Mouse (Mus musculus) cerebellum, adult 11-12 months (tissue): ENCODE measurements around the gene Runx2.
A peak's percentile ranks its signal among the peaks of the same experiment; 100 is the strongest.

Source experiments
- DNase-seq: peaks from one replicate; pipeline ENCODE4 v3.0.0; 2022

Gene Runx2

DNA sequence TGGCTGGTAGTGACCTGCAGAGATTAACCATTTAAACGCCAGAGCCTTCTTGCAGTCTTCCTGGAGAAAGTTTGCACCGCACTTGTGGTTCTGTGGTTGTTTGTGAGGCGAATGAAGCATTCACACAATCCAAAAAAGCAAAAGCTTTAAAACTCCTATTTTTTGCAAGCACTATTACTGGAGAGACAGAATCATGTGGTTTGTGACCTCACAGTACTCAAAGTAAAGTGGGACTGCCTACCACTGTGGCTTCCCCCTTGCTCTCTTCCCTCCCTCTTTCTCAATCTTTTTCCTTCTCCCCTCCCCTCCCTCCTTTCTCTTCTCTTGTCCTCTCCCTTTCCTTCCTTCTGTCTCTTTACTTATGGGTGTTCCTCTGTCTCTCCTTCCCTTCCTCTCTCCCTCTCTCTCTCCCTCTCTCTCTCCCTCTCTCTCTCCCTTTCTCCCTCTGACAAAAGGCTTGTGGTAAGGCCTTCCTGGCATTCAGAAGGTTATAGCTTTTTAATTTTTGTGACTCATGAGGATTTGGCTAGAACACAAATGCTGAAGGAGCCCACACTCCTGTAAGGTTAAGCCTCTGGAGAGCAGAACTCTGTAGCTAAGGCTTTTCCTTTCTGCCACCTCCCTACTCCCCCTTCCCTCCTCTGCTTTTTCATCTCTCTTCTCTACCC, at the start of gene Runx2:
TSS of gene Runx2 (minus strand) at position 290 of the 668 bp plus-strand sequence.
- DNase-seq: no peak

DNA sequence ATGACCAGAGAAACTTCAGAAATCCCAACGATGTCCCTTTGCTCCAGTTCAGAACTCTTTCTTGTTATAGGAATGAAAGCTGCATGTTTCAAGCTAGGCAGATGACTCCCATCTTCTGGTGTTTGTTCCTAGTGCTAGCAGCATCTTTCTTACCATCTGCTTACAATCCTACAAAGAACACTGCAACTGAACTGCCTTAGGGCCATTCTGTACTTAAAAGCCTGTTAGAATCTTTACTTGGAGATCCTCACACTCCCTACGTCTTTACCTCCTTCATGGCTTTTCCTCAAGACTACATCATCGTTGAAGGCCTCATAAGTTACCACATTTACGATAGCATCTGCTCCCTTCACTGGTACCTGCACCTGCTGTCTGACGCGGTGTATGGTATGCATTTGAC, 48.6 kb upstream of the Runx2 start:
- DNase-seq: no peak

DNA sequence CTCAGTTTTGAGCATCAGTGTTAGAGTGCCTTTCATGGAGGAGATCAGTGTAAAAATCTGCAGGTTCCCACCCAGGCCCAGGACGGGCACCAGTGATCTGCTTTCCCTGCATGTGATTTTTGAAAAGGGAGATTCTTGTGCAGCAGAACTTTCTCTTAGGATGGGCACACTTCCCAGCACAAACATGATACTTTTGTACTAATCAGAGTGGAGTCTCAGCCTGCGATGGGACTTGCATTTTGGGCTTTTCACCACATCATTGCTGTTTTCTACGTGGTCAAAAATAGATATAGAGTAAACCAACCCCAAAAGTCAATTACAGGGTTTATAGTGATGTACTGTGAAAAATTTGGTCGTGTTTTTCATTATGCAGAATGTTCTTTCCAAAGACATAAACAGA, 27.6 kb upstream of the Runx2 start:
- DNase-seq: no peak

DNA sequence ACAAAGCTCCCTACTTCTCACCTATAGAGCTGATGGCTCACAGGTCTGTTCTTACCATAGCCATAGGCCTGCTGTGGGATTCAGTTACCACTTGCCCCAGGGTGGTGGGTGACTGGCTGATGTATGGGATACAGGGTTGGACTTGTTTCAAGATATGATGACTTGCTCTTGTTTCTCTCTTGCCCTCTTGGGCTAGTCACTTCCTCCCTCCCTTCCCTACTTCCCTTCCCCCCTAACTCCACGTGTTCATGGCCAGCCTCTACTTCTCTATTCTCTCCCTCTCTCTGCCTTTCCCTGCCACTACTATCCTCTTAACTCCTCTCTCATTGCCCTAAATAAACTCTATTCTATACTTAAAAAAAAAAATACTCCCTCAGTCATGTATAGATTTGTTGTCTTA, 16.6 kb upstream of the Runx2 start:
- DNase-seq: no peak

GRCm38 (mm10) chr17:44829587-44829986, 15.0 kb upstream of the Runx2 start:
- DNase-seq: no peak

GRCm38 (mm10) chr17:44827964-44828363, 13.4 kb upstream of the Runx2 start:
- no peak for DNase-seq

DNA sequence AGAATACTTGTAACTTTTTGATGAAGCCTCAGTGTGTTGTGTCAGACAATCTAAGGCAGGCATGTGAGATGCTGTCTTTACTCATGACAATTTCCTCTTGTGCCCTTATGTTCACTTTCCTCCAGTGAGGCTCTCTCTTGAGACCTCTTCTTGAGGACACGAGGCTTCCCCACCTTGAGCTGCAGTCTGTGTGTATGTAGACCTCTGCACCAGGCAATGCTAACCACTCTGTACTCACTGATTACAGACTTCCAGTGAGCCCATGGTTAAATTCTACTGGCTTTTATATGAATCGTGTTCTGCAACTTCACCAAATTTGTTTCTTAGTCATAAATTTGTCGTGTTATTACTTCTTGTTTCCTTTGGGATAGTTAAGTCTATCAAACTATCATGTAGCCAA, 12.5 kb upstream of the Runx2 start:
- no peak for DNase-seq

DNA sequence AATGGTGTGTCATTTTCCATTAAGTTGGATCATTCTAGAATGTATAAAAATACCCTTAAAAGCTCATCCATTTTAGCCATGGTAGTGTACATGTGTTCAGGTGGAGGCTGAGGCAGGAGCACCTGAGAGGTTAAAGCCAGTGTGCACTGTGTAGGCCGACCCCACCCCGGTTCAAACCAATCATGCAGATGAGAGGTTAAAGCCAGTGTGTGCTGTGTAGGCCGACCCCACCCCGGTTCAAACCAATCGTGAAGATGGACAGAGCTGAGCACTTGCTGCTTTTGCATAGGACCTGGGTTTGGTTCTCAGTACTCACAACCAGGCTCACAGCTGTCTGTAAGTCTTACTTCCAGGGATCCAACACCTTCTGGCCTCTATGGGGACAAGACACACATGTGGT, 7.3 kb upstream of the Runx2 start:
- DNase-seq: no peak

GRCm38 (mm10) chr17:44819816-44820215, 5.2 kb upstream of the Runx2 start:
- DNase-seq: no peak

GRCm38 (mm10) chr17:44818825-44819224, 4.2 kb upstream of the Runx2 start:
- DNase-seq: no peak

GRCm38 (mm10) chr17:44807031-44807430, 7.6 kb downstream of the Runx2 start:
- no peak for DNase-seq

GRCm38 (mm10) chr17:44797331-44797730, 17.3 kb downstream of the Runx2 start:
- no peak for DNase-seq

- DNase-seq: no peak
These were observed 22.2 kb downstream of the Runx2 start for GRCm38 (mm10) chr17:44792218-44792917.

GRCm38 (mm10) chr17:44788982-44789747, 25.4 kb downstream of the Runx2 start:
- DNase-seq: no peak

- DNase-seq: no peak
These were observed 31.5 kb downstream of the Runx2 start for GRCm38 (mm10) chr17:44783143-44783542.

GRCm38 (mm10) chr17:44782366-44782765, 32.2 kb downstream of the Runx2 start:
- no peak for DNase-seq

- no peak for DNase-seq
These were observed 34.2 kb downstream of the Runx2 start for GRCm38 (mm10) chr17:44780353-44780752.

DNA sequence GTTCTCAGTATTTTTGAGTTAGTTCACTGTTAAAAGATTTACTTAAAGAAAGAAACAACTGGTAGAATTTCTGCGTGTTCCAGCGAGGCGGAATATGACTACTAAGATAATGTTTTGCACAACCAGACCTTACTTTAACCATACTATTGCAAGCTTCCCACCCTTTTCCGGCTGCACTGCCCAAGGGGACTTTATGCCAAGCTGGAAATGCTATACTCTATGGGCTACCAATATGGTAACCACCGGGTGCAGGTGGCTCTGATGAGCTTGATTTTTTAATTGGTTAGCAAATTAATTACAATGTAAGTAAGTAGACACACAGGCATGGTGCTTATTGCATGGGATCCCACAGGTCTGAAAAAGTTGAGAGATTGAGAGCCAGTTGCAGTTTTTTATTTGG, 36.5 kb downstream of the Runx2 start:
- DNase-seq: no peak

GRCm38 (mm10) chr17:44777337-44777804, 37.2 kb downstream of the Runx2 start:
- DNase-seq: no peak

DNA sequence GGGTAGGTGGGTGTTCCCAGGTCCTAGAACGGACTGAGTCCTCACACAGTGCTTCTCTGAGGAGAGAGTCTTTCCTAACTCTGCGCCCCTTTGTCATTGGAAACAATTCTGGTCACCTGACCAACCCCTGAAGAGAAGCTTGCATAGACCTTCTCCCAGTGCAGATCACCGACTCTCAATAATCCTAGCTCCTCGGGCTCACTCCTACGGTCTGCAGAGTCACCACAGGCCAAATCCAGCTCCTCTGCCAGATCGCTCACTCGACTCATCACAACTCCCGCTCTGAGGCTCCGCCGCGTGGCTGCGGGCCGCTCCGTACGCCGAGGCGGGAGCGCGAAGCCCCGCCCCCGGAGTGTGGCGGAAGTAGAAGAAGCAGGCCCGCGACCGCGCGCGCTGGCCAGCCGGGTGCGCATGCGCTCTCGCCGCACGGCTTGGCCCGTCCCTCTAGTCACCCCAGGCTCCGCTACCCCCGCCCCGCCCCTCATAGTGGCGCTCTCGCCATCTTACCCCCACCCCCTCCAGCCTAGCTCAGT, 37.8 kb downstream of the Runx2 start, which contains the start of gene Supt3:
TSS of gene Supt3 (plus strand) at position 415 of the 533 bp plus-strand sequence.
- peak; percentile 96 for DNase-seq

GRCm38 (mm10) chr17:44772576-44772975, 42.0 kb downstream of the Runx2 start:
- no peak for DNase-seq

DNA sequence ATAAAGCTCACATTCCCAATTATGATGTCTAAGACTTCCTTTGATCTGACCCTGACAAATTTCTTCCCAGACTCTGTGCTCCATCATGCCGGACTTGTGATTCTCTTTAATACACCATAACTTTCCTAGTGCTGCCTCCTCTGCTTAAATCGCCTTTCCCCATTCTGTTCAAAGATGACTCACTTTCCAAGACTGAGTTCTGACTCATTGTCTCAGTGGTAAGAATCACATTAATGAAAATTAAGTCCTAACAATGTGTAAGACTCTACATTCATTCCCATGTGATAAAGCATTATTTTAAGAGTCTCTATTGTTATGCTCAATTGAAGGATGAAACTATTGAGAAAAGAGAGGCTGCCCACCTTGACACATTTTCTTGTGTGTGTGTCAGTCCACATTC, 43.7 kb downstream of the Runx2 start:
- DNase-seq: no peak

DNA sequence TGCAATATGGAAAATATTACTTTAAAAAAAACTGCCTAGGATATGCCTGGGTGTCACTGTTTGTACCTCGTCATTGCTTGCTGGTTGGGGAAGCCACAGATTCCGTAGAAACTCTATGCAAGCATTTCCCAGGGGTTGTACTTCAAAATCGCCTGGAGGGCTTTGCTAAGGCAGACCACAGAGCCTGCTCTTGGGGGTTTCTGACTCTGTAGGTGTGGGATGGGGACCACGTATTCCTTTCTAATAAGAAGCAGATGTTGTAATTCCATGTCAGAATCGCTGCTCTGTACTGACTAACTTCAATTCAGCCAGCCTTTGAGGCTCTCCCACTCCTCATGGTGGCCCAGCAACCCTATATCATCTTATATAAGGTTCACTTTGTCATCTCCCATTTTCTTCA, 46.1 kb downstream of the Runx2 start:
- DNase-seq: no peak
